Mouse (Mus musculus) myocyte (in vitro differentiated cells): ENCODE data around the gene Gm11034. TPM values are rescaled to one million over a fixed set of nuclear protein-coding genes. Genes with fewer than 3 reads are reported as not detected.

Source experiments
- H3K27me3 ChIP-seq: one replicate; pipeline ENCODE4 v1.6.1; 2011; ENCODE audit not compliant: control insufficient read depth, insufficient read depth, insufficient read length
- H3K36me3 ChIP-seq: one replicate; pipeline ENCODE4 v1.6.1; 2011; ENCODE audit not compliant: control insufficient read depth, insufficient read depth
- H3K4me2 ChIP-seq: one replicate; pipeline ENCODE4 v1.6.1; 2011; ENCODE audit warnings: low read depth, control low read depth
- H3K4me3 ChIP-seq: one replicate; pipeline ENCODE4 v1.5.1; 2011; ENCODE audit warnings: mild to moderate bottlenecking, control low read depth, moderate library complexity
- H3K79me2 ChIP-seq: one replicate; pipeline ENCODE4 v1.6.1; 2011; ENCODE audit not compliant: control insufficient read depth, insufficient read depth
- H3ac ChIP-seq: one replicate; pipeline ENCODE4 v1.6.1; 2011; ENCODE audit not compliant: control insufficient read depth, insufficient read length
- CEBPB ChIP-seq: IDR thresholded peaks from 2 replicates; pipeline ENCODE4 v1.6.1; 2011; ENCODE audit warnings: mild to moderate bottlenecking, moderate library complexity; ENCODE audit not compliant: poor library complexity, insufficient read depth, severe bottlenecking
- E2F4 ChIP-seq: IDR thresholded peaks from one replicate; pipeline ENCODE4 v1.6.1; 2011; ENCODE audit warnings: mild to moderate bottlenecking, control low read depth, moderate library complexity; ENCODE audit not compliant: insufficient read depth
- MAX ChIP-seq: IDR thresholded peaks from one replicate; pipeline ENCODE4 v1.6.1; 2011; ENCODE audit warnings: low read depth, mild to moderate bottlenecking, control low read depth
- MYOD1 ChIP-seq, 3 experiments: IDR thresholded peaks; one replicate each; pipeline ENCODE4 v1.6.1; 2011; ENCODE audit warnings: control low read depth in 2 of 3, low read depth in 2 of 3, mild to moderate bottlenecking in 2 of 3, moderate library complexity in 1 of 3; ENCODE audit not compliant: insufficient read length in 2 of 3, control insufficient read depth in 1 of 3
- MYOG ChIP-seq, 3 experiments: IDR thresholded peaks; one replicate each; pipeline ENCODE4 v1.6.1; 2011; ENCODE audit warnings: control low read depth in 2 of 3, low read depth in 2 of 3, mild to moderate bottlenecking in 2 of 3; ENCODE audit not compliant: insufficient read length in 2 of 3, control insufficient read depth in 1 of 3, insufficient read depth in 1 of 3
- POLR2A ChIP-seq: IDR thresholded peaks from one replicate; pipeline ENCODE4 v1.6.1; 2011; ENCODE audit warnings: low read depth, mild to moderate bottlenecking, control low read depth, moderate library complexity; ENCODE audit not compliant: insufficient read length
- POLR2AphosphoS2 ChIP-seq: IDR thresholded peaks from one replicate; pipeline ENCODE4 v1.6.1; 2011; ENCODE audit warnings: low read depth, control low read depth; ENCODE audit not compliant: insufficient read length
- REST ChIP-seq: IDR thresholded peaks from one replicate; pipeline ENCODE4 v1.6.1; 2011; ENCODE audit warnings: mild to moderate bottlenecking, control low read depth, moderate library complexity; ENCODE audit not compliant: insufficient read depth, insufficient read length
- SRF ChIP-seq: IDR thresholded peaks from one replicate; pipeline ENCODE4 v1.6.1; 2011; ENCODE audit warnings: low read depth; ENCODE audit not compliant: control insufficient read depth, insufficient read length
- TCF12 ChIP-seq: IDR thresholded peaks from one replicate; pipeline ENCODE4 v1.6.1; 2011; ENCODE audit warnings: mild to moderate bottlenecking, control low read depth; ENCODE audit not compliant: poor library complexity, insufficient read depth, severe bottlenecking
- TCF3 ChIP-seq: IDR thresholded peaks from one replicate; pipeline ENCODE4 v1.6.1; 2011; ENCODE audit warnings: low read depth, control low read depth; ENCODE audit not compliant: insufficient read length
- USF1 ChIP-seq: IDR thresholded peaks from one replicate; pipeline ENCODE4 v1.6.1; 2011; ENCODE audit warnings: low read depth, mild to moderate bottlenecking, control low read depth, moderate library complexity
- polyA plus RNA-seq: library from polyadenylated mRNA; unstranded; fragments of >200 nt; fragmentation: generic; extraction: Trizol; gene quantifications from one replicate; pipeline ENCODE4 v1.2.1, GENCODE M21; 2012; ENCODE audit warnings: missing spikeins

The Gm11034 gene
- polyA plus RNA-seq, 1 experiment: not detected

DNA sequence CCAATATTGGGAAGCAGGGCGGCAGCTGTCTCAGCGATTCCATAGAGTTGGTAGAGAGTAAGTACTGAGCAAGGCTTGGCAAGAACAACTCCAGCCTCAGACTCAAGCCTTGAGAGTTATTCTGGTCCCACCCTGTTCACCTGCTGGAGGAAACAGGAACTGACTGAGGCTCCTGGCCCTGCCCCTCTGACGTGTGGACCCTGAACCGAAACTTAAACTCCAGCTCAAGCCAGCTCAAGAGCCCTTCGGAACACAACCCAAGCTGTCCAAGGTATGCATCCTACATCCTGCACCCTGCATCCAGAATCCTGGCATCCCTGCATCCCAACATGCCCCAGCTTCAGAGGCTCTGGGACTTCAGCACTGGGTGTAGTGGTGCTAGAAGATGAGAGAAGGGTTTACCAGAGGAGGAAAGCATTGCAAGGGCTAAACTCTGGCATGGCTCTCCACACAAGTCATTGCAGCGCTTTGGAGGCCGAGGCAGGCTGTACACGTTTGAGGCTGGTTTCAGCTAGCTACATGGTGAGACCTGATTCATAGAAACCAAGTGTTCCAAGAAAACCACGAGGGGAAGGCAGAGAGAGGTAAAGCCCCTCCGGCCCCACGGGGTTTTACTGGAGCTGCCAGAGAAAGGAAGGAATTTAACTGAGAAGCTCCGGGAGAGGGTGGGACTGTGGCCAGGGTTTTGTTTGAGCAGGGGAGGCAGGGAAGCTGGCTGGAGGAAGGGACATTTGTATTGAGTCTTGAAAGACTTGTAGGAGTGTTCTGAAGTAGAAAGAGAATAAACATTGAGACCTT, 23.8 kb downstream of the Gm11034 start, which contains the start of gene Hsh2d:
Gene Hsh2d, plus strand, starts transcription at position 222 of the 798 bp plus-strand sequence.
- no peaks in the 10 kb centered on the region for H3K79me2 ChIP-seq
- H3K27me3 ChIP-seq: no peaks in the 10 kb centered on the region
- H3ac ChIP-seq: no peak within 1 kb of the TSS
- no peaks in the 10 kb centered on the region for H3K36me3 ChIP-seq
- no peak within 1 kb of the TSS for H3K4me3 ChIP-seq
- no peak within 1 kb of the TSS for H3K4me2 ChIP-seq
- TF ChIP-seq SRF (no peak), POLR2A (no peak), USF1 (no peak), TCF12 (no peak), POLR2AphosphoS2 (no peak), MYOG (IDR thresholded peaks at IDR 0.05; ENCODE audit: control insufficient read depth in 1 of 3, insufficient read depth in 1 of 3, insufficient read length in 2 of 3, low read depth in 2 of 3) (no peak), CEBPB (no peak), MAX (no peak), E2F4 (no peak), REST (no peak), MYOD1 (IDR thresholded peaks at IDR 0.05; ENCODE audit: control insufficient read depth in 1 of 3, insufficient read length in 2 of 3, low read depth in 2 of 3) (no peak), TCF3 (no peak)

DNA sequence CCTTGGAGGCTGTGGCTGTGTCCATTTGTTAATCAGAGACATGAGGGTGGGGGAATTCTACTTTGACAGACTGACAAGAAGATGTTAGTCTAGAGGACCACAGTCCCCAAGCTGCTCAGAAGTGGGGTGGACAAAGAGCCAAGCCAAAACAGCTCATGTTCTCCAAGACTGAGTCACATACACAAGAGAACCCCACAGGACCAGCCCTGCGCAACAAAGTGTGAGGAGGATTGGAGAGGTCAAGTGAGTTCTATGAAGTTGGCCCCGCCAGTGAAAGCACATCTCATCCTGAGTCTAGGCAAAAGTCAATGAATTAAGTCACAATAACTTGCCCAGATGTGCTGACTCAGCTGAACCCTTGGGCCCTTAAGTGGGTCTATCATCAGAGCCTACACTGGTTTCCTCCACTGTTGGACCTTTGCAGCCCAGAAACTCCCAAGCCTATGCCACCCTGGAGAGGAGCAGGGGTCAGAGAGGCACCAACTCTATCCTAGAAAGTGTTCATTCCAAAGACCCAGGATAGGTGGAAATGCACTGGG, 25.6 kb downstream of the Gm11034 start:
- Histone ChIP-seq H3K4me2 (no peak overlapping the region), H3K79me2 (no peaks in the 10 kb centered on the region), H3K36me3 (no peaks in the 10 kb centered on the region), H3K4me3 (no peak overlapping the region), H3ac (no peak overlapping the region), H3K27me3 (no peaks in the 10 kb centered on the region)
- TF ChIP-seq POLR2A (no peak), CEBPB (no peak), SRF (no peak), POLR2AphosphoS2 (no peak), MAX (no peak), MYOD1 (IDR thresholded peaks at IDR 0.05; ENCODE audit: control insufficient read depth in 1 of 3, insufficient read length in 2 of 3, low read depth in 2 of 3) (no peak), MYOG (IDR thresholded peaks at IDR 0.05; ENCODE audit: control insufficient read depth in 1 of 3, insufficient read depth in 1 of 3, insufficient read length in 2 of 3, low read depth in 2 of 3) (no peak), TCF3 (no peak), TCF12 (no peak), USF1 (no peak), E2F4 (no peak), REST (no peak)

DNA sequence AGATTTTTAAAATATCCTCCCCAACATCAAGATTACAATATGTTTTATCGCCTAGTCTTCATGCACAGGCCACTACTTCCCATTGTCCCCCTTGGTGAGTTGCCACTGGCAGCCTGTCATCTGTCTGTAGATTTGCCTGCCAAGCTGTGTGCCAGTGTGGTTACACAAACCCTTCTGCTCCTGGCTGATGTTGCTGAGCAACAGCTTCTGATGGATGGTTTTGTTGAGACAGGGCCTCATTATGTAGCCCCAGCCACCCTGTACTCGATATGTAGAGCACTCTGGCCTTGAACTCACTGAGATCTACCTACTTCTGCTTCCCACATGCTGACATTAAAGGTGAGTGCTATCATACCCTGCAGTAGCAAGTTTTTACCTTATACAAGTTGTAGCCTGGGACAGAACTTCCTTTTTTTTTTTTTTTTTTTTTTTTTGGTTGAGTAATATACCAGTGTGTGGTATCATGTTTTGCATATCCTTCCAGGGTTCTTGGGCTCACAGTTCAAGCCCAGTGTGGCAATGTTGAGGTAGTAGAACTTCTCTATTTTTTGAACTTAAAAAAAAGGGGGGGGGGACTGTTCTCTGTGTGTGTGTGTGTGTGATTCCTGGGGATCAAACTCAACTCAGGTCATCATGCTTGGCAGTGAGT, 29.8 kb downstream of the Gm11034 start:
- Histone ChIP-seq H3K4me3 (no peak overlapping the region), H3K27me3 (no peaks in the 10 kb centered on the region), H3K79me2 (no peaks in the 10 kb centered on the region), H3K36me3 (no peaks in the 10 kb centered on the region), H3K4me2 (no peak overlapping the region), H3ac (no peak overlapping the region)
- TF ChIP-seq MYOD1 (IDR thresholded peaks at IDR 0.05; ENCODE audit: control insufficient read depth in 1 of 3, insufficient read length in 2 of 3, low read depth in 2 of 3) (no peak), POLR2AphosphoS2 (peak; percentile 45)

DNA sequence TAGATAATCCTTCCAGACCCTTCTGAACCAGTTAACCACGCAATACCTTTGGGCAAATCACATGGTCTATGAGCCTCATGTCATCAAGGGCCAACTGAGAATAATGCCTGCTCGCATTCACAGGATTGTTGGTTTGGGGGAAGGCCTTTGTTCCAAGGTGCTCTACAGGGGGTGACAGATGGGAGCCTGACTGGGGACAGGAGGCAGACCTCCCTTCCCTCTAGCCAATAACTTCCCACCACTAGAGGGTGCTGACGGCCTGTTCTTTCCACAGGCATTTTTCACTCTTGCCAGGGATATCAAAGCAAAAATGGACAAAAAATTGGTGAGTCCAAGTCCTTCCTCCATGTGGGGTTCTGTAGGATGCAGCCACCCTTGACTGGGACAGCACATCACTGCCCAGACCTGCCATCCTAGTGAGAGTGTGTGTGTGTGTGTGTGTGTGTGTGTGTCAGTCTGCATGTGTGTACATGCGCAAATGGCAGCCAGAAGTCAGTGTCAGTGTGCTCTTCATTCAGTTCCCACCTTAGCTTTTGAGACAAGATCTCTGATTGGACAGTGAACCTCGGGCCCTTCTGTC, 36.0 kb downstream of the Gm11034 start:
- TF ChIP-seq SRF: no peak
- no peak for TF ChIP-seq TCF3
- no peak for TF ChIP-seq MYOG (IDR thresholded peaks at IDR 0.05; ENCODE audit: control insufficient read depth in 1 of 3, insufficient read depth in 1 of 3, insufficient read length in 2 of 3, low read depth in 2 of 3)
- TF ChIP-seq MYOD1 (IDR thresholded peaks at IDR 0.05; ENCODE audit: control insufficient read depth in 1 of 3, insufficient read length in 2 of 3, low read depth in 2 of 3): no peak
- TF ChIP-seq E2F4: no peak
- TF ChIP-seq POLR2A: no peak
- no peak for TF ChIP-seq POLR2AphosphoS2
- no peak for TF ChIP-seq MAX
- no peak for TF ChIP-seq CEBPB
- TF ChIP-seq USF1: no peak
- TF ChIP-seq REST: no peak
- TF ChIP-seq TCF12: no peak
- Histone ChIP-seq H3K36me3 (no peaks in the 10 kb centered on the region), H3K79me2 (no peaks in the 10 kb centered on the region), H3K27me3 (no peaks in the 10 kb centered on the region), H3K4me2 (no peak overlapping the region), H3ac (no peak overlapping the region), H3K4me3 (no peak overlapping the region)
